8 mouse cellular contexts compared by ENCODE assay signal in the genomic region with DNA sequence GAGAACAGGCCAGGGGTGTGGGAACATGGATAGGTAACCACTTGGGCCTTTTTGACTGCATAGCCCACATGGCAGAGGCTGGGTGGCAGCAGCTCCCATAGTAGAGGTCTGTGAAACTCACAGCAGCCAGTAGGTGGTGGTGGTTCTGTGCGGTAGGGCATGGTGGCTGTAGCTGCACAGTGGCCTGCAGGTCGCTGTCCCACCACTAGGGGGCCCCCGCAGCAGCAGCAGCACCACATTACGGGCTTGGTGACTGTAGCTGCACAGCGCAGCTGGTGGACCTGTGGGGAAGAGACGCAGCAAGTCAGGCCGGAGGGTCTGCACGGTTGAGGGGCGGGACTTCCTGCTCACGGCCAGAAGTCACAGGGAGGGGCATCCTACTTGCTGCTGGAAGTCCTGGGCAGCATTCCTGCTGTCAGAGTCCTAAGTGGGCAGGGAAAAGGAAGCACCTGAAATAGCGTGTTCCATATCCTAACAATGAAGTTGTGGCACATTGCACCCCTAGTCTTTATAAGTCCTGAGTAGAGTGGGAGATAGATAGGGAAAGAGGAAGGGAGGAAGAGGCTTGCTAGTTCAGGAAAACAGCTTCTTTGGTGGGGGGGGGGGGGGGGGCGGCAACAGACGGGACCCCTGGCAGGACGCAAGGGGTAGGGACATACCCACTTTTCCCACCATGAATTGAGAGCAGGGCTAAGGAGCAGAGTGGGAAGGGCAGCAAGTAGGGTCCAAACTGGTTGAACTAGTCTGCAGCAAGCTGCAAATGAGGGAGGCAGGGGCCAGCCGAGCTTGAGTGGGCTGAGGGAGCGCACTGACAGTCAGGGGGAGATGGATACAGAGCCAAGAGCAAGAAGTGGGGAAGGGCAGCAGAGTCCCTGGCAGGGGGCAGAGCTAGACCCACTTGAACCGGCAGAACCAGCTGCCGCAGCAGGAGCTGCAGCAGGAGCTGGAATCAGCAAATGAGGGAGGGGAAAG.
DNase-seq lines count a peak whose midpoint lies in the region; ATAC-seq lines count a peak whose summit lies in the region.

No protein-coding gene starts in this region.

- peak; percentile 91 for DNase-seq in NIH3T3 (ENCODE audit: low read depth)
- DNase-seq in cerebellum, postnatal 10 days, result peak; percentile 95 to 96
- peak; percentile 83 to 84 for DNase-seq in frontal cortex, postnatal 10 days (ENCODE audit: low spot score in 2 of 2)
- DNase-seq in layer of hippocampus, postnatal 14 days (ENCODE audit: low spot score in 2 of 2), result peak; percentile 86 to 89
- DNase-seq in lung, postnatal 14 days, result peak; percentile 93
- peak; percentile 91 for DNase-seq in retina, embryonic 14.5 days (ENCODE audit: low spot score)
- DNase-seq in thymus, postnatal 4 days, result peak; percentile 95

- ATAC-seq in hindbrain, embryonic 12.5 days (ENCODE audit: low FRiP score), result peak; percentile 99

- no peaks in the 10 kb centered on the region for H3K4me1 ChIP-seq in hindbrain, embryonic 12.5 days

- WGBS in hindbrain, embryonic 12.5 days, result 17% methylated on average over 15 of the region's 18 CpGs

- no peak overlapping the region for H3K27ac ChIP-seq in hindbrain, embryonic 12.5 days

- no peaks in the 10 kb centered on the region for H3K27me3 ChIP-seq in hindbrain, embryonic 12.5 days

- peak overlapping the region; percentile 56 for H3K9ac ChIP-seq in hindbrain, embryonic 12.5 days

- H3K36me3 ChIP-seq in hindbrain, embryonic 12.5 days, result no peaks in the 10 kb centered on the region

- H3K4me2 ChIP-seq in hindbrain, embryonic 12.5 days (replicated peaks), result peak overlapping the region; percentile 61

- H3K4me3 ChIP-seq in hindbrain, embryonic 12.5 days, result peak overlapping the region; percentile 36

- H3K9me3 ChIP-seq in hindbrain, embryonic 12.5 days (replicated peaks), result no peaks in the 10 kb centered on the region
